Mouse (Mus musculus) kidney, adult 11 months (tissue): ENCODE data around the gene Prelid3b.

ENCODE experiments used
- DNase-seq: peaks from one replicate; pipeline ENCODE4 v3.0.0; 2022

The Prelid3b gene

DNA sequence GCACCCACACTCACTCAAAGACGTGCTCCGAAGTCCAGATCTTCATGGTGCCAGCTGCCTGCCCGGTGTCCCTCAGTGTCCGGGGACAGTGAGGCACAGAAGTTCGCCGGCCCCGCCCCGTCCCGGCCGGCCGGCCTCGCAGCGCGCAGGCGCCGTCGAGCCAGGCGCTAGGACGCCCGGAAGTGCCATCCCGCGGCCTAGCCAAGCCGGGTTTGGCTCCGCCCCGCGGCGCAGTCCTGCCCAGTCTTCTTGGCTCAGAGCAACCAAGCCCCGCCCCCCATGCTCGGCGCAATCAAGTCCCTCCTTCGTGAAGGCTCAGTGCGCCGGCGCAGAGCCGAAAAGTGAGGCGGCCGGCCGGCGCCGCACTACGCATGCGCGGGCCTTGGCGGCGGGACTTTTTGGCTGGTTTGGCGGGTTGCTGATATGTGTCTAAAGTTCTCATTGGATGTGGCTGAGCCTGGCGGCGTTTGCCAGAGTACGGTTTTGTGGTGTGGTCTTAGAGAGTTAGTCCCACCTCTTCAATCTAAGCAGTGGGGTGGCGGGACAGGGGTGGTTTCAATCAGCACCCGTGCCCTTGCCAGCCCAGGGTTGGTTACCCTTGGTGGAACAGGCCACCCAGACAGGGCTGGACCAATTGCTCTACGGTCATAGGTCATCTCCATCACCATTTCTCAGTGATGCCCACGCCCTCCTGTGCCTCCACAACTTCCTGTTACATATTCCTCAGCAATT, at the start of gene Prelid3b:
Gene Prelid3b, minus strand, starts transcription at position 264 of the 732 bp plus-strand sequence.
- peak; percentile 99 for DNase-seq

DNA sequence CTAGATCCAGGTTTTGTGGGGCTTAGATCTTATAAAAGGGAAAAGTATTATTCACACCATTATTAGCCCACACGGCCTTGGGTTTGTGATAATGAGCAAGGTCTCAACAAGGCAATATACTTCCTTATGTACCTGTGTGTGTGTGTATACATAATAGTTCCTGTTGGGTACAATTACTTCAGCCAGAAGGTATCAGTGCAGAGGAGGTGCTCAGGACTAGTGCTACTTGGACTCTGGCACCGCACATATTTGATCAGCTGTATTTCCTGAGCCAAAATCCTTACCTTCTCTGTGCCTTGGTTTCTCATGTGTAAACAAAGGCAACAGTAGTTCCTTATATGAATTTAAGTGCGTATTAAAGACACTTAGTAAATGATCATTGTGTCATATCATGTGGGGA, 49.3 kb upstream of the Prelid3b start:
- DNase-seq: no peak

- DNase-seq: peak; percentile 18
These were observed 44.5 kb upstream of the Prelid3b start for GRCm38 (mm10) chr2:174517141-174518079.

GRCm38 (mm10) chr2:174514887-174515286, 42.0 kb upstream of the Prelid3b start:
- no peak for DNase-seq

DNA sequence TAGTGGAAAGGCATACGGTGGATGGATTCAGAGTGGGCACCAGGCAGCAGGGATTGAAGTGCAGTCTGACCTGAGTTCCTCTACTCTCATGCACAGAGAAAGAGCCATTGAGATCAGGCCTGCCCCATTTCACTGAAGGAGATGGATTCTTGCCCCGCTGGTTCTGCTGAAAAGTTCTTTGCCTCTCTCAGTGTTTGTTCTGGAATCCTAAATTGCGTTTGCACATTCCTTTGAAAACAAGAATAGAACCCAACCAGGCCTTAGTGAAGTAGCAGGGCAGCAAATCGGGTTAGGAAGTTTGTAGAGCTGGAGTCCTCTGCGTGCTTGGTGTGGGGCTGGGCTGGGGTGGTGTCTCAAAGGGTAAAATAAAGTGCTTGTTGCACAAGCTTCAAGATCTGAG, 40.9 kb upstream of the Prelid3b start:
- no peak for DNase-seq

GRCm38 (mm10) chr2:174509825-174510224, 36.9 kb upstream of the Prelid3b start:
- no peak for DNase-seq

DNA sequence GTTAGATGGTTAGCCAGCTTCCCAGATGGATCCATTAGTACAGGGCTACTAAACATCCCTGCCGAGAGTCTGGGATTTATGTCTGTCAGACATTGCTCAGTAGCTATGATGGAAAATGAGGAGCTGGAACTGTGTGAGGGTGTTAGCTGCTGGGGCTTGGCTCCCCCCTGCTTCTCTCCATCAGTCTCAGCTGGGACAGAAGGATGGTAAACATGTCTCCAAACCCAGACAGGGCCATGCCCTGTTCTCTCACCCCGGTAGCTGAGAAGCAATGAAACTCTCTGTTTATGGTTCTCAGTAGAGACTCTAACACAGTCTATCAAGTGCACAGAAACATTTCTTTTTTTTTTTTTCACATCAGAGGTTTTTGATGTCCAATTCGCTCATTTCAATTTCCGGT, 35.1 kb upstream of the Prelid3b start:
- DNase-seq: no peak

DNA sequence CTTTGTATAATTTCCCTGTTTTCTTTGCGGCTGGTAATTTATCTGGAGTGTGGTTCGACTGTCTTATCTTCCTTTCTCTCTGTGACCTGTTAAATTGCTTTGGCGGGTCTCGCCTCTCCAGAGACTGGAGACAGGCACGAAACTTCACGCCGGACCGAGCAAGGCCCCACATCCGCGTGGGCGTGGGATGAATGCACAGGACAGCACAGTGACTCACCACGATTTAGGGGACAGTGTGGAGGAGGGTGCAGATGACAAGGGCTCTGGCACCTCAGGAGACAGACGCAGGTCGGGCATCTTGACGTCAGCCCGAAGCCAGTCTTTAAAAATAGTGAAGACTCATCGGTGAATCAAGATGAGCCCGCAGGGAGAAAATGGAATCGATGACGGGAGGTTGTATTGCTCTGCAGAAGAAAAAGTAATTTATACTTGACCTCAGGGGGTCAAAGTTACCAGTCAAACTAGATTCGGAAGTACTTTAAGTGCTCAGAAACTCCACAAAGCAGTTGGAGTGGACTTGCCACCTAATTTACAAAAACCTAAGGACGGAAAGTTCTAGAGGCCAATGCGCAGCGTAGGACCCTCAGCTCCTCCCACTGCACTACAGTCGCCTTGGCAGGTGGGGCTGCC, 30.1 kb upstream of the Prelid3b start:
- no peak for DNase-seq

DNA sequence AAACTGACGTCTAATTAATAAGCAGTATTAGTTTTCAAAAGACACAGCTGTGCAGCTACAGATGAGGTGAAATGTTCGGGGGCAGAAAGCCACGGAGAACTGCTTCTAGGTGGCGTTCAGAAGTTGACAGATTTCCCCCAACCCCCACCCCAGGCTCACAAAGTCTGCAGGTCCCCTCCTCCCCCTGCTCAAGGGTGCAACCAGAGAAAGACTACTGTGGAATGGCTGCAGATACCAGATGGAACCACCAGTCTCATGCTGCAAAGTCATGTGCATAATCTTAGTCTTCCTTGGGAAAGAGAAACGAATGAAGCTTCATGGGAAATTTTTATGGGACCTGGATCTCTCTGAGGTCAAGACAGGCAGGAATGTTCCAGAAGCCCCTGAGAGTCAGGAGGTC, 29.4 kb upstream of the Prelid3b start:
- no peak for DNase-seq

GRCm38 (mm10) chr2:174501517-174501916, 28.6 kb upstream of the Prelid3b start:
- DNase-seq: no peak

- no peak for DNase-seq
These were observed 28.1 kb upstream of the Prelid3b start for GRCm38 (mm10) chr2:174500814-174501503.

GRCm38 (mm10) chr2:174492858-174493257, 20.0 kb upstream of the Prelid3b start:
- DNase-seq: no peak

DNA sequence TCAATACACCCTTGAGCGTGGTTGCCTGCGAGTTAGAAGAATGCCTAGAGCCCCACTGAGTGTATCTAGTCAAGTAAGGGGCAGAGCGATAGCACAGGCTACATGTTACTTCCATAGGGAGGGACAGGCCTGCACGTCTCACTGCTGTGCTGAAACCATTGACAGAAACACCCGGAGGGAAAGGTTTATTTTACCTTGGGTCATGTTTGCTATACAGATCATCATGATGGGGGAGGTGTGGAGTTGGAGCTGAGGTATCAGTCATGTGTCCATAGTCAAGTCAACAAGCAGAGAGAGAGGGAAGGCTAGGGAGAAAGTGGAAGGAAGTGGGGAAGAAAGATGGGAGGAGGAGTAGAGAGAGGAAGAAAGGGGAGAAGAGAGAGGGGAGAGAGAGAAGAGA, 14.1 kb upstream of the Prelid3b start:
- DNase-seq: no peak

GRCm38 (mm10) chr2:174478746-174479145, 5.9 kb upstream of the Prelid3b start:
- DNase-seq: no peak

DNA sequence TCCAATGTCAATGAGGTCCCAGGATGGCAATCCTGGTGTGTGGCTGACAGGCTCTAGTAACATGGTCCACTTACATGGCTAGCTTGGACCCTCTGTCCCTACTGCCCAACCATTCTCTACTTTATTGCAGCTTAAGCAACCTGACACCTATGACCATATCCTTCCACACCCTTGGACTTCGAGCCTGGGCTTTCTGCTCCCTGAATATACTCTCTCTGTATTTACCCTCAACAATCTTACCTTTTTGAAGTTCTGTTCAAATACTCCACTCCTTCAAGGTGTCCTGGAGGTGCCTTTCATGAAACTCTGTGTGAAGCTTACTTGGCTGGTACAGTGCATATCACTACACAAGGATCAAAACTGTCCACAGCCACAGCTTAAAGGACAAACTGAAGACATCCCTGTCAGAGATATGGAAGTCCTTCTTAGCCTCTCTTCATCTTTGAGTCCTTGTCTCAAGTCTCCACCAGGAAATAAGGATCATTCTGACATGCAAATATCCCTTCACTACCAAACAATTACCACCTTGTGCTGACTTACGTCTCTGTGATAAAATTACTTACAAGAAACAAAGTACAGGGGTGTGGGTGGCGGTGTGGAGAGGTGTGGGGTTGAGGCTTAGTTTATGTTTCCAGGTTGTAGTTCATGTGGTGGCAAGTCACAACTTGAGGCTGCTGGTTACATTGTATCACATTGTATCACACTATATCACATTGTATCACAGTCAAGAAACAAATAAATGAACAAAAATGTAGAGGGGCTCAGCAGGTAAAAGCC, 4.8 kb upstream of the Prelid3b start:
- DNase-seq: no peak

DNA sequence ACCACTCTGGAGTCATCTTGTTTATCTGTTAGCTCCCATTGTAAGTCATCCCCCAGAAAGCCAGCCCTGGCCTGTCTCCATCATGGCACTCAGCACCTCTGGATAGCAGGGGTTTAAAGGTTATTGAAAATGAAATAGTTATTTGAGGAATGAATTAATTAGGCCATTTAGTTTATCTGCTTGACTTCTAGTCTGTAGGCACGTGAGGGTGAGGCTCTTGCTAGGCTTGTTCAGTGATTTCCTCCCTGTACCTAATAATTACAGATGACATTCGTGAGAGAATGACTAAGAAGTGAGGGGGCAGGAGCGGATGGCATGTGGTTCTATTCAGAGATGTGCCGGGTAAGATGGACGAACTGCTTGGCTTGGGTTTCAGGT, 658 bp upstream of the Prelid3b start:
- no peak for DNase-seq

GRCm38 (mm10) chr2:174472407-174472806, 474 bp downstream of the Prelid3b start:
- DNase-seq: no peak

DNA sequence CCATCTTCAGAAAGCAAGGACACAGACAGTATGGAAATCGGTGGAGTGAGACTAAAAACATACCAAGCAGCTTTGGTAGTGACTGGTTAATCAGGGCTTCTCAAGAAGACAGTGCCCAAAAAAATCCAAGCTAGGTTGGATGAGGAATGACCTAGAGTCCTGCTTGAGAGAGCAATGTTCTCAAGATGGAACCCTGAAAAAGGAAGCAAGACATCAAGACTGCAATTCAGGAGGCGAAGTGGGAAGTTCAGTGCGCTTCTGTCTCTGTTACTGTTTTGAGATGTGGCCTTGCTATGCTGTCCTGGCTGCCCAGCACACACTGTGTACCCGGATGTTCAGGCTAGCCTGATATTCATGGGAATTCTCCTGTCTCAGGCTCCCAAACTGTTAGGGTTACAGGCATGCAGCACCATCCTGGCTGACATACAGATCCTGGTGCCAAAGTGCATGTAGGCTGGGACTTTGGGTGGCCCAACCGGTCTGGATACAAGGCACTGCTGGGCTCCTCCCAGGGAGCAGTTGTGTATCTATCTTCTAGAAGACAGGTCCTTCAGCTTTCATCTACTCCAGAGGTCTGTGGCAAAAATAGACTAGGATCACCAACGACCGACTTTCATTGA, 2.0 kb downstream of the Prelid3b start:
- no peak for DNase-seq

DNA sequence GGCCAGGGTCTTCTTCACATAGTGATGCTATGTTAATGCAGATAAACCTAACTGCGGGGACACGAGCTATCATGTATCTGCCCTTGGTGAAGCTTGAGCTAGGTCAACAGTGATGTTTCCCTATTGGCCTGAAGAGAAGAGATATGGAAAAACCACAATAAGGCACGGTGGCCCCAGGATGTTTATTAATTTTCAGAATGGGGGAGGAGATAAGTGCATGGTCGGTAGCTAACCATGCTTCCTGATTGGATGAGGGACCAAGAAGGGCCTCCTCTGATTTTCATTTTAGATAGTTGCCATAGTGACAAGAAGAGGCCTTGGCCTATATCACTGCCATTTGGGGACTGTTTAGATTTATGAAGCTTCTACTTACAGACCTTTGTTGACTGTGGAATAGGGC, 2.5 kb downstream of the Prelid3b start:
- DNase-seq: no peak

DNA sequence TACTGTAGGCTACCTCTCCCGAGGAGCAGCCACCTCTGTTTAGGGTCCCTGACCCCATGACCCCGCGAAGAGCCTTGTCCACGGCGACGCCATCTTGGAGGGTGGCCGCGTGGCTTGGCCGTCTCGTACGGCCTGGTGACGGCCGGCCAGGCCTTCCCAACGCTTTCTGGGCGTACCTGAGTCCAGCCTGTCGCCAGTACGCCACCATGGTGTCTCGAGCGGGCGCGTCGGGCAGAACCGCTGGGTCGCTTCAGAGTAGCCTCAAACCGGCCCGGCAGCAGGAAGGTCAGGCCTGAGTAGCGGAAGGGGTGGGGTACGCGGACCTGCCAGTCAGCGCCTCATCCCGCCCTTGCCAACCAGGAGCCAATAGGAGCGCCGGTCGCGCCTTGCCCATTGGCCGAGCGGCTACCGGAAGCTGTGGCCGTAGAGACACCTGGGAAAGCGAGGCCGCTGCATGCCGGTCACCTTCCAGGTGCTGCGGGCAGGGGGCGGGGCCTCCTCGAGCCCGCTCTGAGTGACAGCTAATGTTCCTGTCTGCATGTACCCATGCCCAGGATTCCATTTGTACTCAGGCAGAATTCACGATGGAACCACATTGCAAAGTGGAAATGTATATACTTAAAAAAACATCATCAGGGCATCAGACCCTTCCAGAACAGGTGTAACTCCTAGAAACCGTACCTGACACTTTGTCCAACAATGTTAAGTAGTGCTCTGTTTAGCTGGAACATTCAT, 8.9 kb downstream of the Prelid3b start, which contains the start of gene Atp5e:
Gene Atp5e, minus strand, starts transcription at position 317 of the 735 bp plus-strand sequence.
- peak; percentile 98 for DNase-seq

- peak; percentile 31 for DNase-seq
These were observed 9.5 kb downstream of the Prelid3b start for GRCm38 (mm10) chr2:174463370-174463769.
